Mouse (Mus musculus) liver, adult (tissue): ENCODE results near the gene Cdh11.

Experiments used
- GATA4 ChIP-seq: IDR thresholded peaks from 2 replicates; pipeline ENCODE4 v1.6.1; 2014; ENCODE audit warnings: mild to moderate bottlenecking, low read length; ENCODE audit not compliant: insufficient replicate concordance

The Cdh11 gene

GRCm38 (mm10) chr8:102612146-102612545 lies 173.3 kb downstream of the Cdh11 start:
- TF ChIP-seq GATA4: no peak

GRCm38 (mm10) chr8:102601327-102601726 lies 184.1 kb downstream of the Cdh11 start:
- no peak for TF ChIP-seq GATA4

DNA sequence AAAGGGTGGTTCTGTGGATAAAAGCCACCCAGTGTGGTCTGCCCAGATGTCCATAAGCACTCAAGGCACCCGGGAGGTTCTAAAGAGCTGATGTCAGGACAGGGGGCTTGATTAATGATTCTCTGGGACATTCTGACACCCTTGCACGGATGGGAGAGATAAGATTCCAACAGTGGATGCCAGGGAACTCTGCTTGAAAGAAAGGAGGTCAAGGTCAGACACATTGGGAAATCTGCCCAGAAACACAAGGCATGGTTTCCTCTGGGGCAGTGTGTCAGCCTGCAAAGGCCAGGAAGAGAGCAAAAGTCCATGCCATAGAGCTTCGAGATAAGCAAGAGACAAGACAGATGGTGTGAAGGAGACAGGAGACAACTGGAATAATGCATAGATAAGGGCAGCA lies 188.9 kb downstream of the Cdh11 start:
- TF ChIP-seq GATA4: no peak

- no peak for TF ChIP-seq GATA4
Observed at GRCm38 (mm10) chr8:102593899-102594298, 191.5 kb downstream of the Cdh11 start.
